Mouse (Mus musculus) layer of hippocampus, postnatal 36 days (tissue): ENCODE results near the gene Syne4. TPM values are rescaled to one million over a fixed set of nuclear protein-coding genes. Genes with fewer than 3 reads are reported as not detected.

Experiments
- DNase-seq, 2 experiments: peaks; one replicate each; pipeline ENCODE4 v3.0.0; 2022
- total RNA-seq, 2 experiments: library from RNA; stranded (reverse); gene quantifications; 2 replicates each; pipeline ENCODE4 v1.2.3; 2021

Gene Syne4
- total RNA-seq, 2 experiments from 2014 or later: 10.5 to 12.7 TPM

DNA sequence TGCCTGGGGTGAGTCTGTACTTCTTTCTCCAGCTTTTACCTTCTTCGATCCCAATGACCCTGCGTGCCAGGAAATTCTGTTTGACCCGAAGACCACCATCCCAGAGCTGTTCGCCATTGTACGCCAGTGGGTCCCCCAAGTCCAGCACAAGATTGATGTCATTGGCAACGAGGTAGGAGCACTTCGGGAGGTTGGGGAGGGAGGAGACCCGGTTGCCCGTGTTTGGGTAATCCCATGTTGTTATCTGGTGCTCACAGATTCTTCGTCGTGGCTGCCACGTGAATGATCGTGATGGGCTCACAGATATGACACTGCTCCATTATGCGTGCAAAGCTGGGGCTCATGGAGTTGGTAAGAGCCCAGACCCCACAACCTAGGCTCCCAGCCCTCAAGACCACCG is 17.8 kb upstream of the Syne4 start:
- DNase-seq: no peak

DNA sequence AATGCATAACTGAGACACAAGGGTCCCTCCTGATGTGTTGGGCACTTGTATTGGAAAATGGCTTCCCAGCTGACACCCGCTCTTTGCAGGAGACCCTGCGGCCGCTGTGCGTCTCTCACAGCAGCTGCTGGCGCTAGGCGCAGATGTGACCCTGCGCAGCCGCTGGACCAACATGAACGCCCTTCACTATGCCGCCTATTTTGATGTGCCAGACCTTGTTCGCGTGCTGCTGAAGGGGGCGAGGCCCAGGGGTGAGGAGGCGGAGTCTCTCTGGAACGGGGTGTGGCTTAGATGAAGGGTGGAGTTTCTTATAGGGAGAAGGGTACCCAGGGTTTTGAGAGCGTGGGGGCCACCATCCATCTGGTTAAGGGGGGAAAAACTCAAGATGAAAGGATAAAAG is 17.3 kb upstream of the Syne4 start:
- no peak for DNase-seq

DNA sequence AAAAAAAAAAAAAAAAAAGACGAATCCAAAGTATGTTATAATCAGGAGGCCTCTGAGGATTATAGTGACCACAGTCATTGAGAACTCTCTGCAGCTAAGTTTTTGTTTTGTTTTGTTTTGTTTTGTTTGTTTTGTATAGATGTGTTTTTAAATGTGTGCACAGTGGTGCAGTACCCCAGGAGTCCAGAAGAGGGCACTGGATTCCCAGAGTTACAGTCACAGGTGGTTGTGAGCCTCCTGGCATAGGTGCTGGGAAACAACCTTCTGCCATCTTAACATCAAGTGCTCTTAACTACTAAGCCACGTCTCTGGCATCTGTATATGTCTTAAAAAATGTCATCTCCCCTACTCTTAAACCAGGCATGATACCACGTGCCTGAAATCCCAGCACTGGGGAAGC is 13.7 kb upstream of the Syne4 start:
- no peak for DNase-seq

DNA sequence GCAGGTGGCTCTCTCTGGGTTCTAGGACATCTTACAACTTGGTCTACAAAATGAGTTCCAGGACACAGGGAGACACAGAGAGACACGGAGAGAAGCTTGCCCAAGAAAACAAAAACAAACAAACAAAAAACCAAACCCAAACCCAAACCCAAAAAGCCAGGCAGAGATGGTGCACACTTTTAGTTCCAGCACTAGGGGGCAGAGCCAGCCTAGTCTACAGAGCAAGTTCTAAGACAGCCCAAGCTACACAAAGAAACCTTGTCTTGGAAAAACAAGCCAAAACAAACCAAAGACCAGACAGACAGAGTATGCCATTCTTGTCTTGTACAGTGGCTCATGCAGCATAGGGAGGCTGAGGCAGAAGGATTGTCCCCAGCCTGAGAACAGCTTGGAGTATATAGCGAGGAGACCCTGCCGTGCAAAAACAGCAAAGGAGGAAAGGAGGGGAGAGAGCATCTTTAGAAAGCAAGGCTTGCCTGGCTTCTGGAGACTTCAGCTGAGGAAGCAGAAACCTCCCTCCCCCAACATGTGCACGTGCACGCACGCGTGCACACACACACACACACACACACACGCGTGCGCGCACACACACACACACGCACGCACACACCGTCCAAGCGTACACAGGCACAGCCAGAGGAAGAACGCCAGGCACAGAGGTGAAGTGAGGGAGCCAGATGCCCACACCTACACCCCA is 8.4 kb upstream of the Syne4 start:
- DNase-seq: no peak

DNA sequence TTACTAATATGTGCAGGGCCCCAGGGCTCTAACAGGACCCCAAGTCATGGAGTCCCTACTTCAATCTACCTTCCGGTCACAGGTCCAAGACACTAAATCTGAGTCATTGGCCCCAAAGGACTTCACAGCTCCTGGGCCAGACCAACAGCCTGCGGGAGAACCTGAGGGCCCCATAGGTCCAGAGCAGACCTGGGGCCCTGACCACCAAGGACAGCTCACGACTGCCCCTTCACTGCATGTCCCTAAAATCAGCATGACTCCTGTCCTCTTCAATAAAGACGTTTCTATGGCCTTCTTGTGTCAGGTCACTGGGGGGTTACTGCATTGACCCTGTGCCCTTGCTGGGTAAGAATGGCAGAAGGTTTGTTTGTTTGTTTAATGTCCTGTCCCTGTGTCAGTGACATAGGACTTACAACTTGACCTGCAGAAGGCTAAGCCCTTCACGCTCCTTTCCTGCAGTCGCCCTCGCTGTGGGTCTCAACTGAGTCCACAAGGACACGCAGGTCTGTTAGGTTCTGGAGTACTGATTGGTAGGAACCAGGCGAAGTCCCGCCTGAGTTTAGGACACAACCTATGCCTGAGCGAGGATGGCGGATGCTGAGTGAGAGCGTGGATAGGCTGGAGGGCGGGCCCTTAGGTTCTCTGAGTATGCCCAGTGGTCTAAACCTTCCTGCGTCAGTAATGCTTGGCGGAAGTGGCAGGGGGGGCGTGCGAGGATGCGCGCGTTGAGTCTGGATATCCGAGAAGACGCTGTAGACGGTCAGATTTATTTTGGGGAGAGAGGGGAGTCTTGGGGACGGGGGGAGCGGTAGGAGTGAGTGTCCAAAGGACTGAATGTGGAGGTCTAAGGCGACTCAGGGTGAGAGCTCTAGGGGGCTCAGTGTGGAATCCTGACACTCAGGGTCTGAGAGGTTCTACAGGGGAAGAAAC is 6.3 kb upstream of the Syne4 start, which contains the start of gene Alkbh6:
Gene Alkbh6 (plus strand): TSS at position 642 of the 930 bp plus-strand sequence.
- DNase-seq: peak; percentile 94 to 95

DNA sequence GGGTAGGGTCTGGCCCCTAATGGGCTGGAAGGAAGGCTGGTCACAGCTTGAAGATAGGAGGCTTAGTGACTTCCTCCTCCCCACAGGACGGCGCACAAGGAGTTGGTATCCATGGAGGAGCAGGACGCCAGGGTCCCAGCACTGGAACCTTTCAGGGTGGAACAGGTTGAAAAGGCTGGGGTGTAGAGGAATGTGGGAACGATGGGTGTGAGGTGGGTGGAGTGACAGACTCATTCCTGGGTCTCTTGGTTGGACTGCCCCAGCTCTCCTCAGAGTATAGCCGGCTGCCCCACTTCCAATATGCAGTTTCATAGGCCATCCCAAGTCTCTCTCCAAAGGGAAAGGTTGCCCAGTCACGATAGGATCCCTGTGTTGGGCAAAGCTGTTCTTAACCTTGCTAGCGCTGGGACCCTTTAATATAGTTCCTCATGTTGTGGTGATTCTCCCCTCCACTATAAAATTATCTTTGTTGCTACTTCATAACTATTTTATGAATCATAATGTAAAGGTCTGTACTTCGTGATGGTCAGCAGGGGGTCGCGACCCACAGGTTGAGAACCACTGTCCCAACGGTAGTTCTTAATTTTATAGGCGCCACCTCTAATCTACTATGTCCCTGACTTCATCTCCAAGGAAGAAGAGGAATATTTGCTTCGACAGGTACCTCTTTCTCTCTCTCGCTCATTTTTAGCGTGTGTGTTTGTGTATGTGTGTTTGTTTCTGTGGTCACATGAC is 5.0 kb upstream of the Syne4 start:
- DNase-seq: no peak

DNA sequence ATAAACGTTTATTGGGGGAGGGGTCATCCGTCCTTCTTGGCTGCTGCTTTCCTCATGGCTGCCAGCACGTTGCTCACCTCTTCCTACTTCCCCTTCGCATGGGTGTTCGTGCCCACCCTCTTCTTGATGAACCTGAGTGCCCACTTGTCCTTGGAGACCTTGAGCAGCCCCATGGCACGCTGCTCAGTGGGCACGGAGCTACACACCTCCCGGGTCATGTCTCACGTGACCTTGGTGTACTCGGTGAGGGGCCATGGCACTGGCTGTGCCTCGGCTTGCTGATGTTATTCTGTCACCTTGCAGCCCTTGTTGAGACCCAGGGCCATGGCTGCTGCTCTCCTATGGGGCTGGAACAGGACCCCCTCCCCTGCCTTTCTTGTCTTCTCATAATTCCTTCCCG is 4.5 kb upstream of the Syne4 start:
- no peak for DNase-seq

DNA sequence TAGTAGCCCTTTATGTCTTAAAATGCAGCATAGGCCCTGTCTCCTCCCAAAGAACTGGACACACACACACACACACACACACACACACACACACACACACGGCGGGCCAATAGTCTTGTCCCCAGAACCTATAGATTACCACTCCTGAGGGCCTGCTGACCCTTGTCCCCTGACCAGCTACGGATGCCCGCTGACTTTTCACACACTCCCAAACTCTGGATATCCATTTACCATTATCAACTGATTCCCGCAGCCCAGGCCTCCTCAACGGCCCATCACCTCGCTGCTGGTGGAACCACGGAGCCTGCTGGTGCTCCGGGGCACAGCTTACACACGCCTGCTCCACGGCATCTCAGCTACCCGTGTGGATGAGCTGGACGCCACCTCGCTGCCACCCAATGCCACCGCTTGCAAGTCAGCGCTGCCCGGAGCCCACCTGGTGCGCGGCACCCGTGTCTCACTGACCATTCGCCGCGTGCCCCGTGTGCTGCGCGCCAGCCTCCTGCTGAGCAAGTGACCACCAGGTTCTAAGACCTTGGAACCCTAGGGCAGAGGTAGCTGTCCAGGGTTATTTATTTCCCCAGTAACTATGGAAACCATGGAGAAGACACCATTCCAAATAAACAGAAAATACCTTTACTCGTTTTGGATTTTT is 814 bp upstream of the Syne4 start:
- DNase-seq: no peak

DNA sequence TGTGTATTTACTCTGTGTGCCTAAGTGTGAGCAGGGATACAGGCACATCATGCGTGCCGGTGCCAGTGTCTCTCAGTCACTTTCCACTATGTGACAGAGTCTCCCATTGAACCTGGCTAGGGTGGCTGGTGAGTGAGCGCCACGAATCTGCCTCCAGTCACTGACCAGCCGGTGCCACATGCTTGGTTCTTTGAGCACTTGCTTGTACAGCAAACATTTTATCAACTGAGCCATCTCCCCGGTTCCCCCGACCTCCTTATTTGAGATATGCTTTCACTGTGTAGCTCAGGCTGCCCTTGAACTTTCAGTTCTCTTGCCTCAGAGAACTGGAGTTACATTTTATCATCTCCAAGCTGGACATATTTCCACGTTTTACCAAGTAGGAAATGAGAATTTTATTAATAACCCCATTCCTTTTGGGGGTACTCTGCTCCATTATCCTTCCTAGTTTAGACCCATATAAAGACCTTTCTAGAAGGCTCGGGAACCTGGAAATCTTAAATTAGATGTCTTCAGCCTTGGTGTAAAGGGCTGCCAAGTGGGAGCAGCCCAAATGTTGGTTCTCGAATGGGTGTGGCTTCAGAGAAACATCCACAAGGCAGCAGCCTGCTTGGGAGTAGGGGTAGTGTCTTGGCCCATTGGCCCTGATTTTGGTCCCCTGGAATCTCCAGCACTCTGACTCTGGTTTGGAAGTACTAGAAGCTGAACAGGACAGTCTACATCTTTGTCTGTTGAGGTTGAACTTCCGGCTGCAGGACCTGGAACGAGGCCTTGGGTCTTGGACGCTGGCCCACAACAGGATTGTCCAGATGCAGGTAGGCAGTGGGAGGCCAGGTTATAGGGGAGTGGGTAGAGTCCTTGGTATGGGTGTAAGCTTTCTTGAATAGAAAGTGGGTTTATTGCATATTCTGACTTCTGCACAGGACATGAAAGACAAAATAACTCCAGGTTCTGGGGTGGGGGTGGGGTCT is 1.2 kb downstream of the Syne4 start:
- no peak for DNase-seq

DNA sequence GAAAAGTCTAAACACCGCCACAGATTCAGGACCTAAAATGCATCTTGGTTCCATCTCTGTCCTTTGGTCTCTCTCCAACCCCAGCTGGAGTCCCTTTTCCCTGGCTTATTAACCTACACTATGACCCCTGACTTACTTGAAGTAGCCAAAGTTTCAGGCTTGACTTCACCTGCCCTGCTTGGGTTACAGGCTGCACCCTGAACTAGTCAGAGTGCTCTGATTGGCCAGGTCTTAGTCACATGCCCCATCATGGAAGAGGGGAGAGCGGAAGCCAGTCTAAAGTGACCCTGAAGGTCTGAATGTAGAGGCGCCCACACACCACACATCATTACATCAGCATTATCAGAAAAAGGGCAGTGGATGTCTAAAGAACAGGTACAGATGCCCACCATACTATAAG is 3.5 kb downstream of the Syne4 start:
- no peak for DNase-seq

DNA sequence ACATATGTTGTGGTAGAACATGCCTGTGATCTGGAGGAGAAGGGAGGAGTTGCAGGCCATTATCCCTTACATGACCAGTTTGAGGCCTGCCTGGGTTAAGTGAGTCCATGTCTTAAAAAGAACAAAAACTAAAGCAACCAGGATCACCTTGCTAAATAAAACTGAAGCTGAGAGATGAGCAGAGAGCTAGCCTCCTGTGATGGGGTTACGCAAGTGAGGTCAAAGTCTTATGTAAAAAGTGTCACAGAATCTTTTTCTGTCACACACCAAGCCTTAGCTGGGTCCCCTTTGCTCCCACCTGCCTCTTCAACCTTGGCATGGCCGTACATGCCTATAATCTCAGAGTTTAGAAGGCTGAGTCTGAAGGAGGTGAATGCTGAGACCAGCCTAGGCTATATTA is 6.3 kb downstream of the Syne4 start:
- DNase-seq: no peak

DNA sequence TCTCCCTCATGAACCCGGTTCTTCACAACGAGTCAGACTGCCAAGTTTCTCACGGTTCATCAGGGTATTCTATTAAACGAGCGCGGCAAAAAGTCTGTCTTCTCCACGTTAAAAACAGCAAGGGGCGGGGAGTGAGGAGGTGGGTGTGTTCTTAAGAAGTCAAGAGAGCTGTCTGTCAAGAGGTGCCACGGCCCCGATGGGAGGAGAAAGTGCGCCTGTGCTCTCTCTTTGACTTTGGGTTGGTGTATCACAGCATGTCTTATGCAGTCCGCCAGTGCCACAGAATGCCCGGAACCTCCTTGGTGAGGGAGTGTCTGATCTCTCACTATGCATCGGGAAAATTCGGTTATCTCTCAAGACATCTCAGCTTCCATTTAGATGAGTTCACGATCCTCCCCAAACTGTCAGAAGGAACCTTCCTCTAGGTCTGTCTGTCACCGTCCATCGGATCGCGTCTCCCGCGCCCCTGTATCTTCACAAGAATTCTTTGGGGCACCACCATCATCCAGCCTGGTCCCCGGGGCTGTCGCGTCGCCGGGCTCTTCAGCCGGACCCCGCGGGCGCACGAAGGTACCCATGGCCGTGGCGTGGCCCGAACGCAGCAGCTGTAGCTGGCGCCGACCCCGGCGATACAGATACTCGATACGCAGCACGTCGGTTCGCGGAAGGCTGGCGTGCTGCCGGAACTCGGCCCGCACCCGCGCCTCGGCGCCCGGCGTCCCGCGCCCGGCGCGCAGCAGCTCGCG is 7.1 kb downstream of the Syne4 start, which contains the start of gene E130208F15Rik:
Gene E130208F15Rik (plus strand): TSS at position 202 of the 746 bp plus-strand sequence.
- peak; percentile 61 to 67 for DNase-seq

DNA sequence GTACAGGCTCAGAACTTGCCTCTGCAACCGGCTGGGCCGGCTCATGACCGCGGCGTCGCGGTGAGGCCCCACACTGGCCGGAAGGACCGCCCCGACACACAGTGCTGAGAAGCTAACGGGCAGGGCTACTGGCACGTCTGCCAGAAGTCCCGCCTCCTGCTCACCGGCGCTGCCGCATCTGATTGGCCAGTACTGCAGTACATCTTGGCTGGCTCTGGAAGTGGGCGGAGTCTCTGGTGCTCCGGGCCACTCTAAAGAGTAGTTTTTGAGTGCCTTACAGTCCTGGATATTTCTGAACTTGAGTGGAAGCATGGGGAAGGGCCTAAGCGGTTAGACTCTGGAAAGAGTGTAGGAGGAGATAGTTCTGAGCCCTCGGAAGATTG is 7.7 kb downstream of the Syne4 start:
- DNase-seq: peak; percentile 96

DNA sequence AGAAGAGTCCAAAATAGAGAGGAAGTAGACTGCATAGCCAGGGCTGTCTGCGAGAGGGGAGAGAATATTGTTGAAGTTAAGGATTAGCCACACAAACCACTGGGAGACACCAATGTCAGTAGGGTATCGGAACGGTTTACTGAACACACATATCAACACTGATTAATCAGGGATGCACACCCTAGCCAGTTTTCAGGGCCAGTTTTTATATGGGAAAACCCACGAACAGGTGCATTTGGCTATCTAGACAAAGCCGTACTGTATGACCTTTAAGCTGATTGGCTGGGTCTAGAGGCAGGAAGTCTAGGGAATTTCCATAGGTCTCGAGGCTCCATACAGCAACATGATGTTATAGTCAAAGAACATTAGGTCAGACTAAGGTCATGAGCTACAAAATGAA is 8.3 kb downstream of the Syne4 start:
- no peak for DNase-seq

DNA sequence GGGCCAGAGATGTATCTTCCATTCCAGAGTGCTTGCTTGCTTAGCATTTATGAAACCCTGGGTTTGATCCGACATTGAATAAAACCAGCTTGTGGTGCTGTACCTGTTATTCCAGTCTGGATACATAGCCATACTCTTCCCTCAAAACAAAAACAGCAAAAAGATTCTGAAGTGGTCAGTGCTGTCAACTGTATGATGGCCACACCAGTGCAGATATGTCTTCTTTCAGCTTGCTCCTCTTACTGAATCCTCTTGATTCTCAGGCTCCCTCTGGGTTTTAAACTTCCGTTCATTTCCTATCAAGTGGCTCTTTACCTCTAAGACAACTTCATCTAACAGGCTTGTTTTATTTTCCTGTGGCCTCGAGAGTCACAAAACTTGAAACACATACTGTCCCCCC is 9.2 kb downstream of the Syne4 start, which contains the start of gene Sdhaf1:
Gene Sdhaf1 (minus strand): TSS at position 101 of the 400 bp plus-strand sequence.
- DNase-seq: no peak

DNA sequence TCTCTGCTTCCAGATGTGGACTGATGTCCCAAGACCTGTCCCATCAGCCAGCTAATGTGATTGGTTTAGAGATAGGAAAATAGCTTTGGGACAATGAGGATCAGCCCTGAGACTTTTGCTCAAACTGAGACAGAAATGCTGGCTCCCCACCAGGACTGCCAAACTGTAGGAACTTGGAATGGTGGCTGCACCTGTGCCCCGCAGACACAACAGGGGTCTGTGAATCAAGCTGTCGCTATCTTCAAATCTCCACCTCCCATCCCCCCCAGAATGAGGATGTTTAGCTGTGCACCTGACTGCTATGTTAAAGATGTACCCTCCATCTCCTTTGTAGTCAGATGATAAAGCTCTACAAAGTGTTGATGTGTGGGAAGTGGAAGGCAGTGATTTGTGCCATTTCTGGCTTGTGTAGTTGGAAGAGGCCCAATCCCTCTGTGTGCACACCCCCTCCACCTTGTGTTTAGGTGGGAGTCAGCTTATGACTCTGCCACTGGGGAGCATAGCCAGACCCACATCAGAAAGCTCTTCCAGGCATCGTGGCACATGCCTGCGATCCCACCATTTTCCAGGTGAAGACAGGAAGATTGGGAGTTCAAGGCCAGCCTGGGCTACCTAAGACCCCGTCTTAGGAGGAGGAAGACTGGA is 9.8 kb downstream of the Syne4 start:
- DNase-seq: peak in 1 of 2 experiments; percentile 52

DNA sequence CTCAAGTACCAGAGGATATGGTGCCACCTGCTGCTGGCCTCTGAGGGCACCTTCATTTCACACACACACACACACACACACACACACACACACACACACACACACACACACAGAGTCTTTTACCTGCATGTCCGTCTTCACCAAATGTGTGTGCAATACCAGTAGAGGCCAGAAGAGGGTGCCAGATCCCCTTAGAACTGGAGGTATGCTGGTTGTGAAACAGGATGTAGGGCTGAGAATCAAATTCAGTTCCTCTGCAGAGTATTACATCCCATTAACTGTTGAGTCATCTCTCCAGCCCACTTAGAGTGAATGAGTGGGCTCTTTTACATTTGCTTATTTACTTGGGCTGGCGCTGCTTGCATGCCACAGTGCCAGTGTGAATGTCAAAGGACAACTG is 10.8 kb downstream of the Syne4 start:
- no peak for DNase-seq

DNA sequence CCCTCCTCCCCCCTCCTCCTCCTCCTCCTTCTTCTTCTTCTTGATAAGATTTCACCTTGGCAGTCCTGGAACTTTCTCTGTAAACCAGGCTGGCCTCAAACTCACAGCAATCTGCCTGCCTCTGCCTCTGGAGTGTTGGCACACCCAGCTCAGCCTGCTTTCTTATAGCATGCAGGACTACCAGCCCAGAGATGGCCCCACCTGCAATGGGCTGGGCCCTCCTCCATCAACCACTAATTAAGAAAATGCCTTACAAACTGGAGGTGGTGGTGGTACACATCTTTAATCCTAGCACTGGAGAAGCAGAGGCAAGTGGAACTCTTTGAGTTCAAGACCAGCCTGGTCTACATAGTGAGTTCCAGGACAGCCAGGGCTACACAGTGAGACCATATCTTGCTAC is 11.8 kb downstream of the Syne4 start:
- no peak for DNase-seq

DNA sequence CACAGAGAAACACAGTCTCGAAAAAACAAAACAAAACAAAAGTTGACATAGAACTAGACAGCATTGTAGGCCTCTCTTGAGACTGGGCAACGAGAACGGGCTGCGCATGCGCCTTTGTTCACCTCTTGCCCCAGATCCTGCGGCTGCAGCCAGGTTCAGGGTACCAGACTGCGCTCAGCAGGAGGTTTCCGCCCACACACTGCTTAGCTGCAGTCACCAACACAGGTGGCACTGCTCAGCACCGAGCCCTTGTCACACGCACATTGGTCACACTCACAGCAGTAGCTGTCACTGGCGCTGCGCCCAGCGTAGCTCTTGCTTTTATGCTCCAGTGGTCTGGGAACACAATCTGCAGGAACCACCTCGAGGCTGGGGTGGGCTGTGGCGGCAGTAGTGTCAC is 12.5 kb downstream of the Syne4 start:
- no peak for DNase-seq

DNA sequence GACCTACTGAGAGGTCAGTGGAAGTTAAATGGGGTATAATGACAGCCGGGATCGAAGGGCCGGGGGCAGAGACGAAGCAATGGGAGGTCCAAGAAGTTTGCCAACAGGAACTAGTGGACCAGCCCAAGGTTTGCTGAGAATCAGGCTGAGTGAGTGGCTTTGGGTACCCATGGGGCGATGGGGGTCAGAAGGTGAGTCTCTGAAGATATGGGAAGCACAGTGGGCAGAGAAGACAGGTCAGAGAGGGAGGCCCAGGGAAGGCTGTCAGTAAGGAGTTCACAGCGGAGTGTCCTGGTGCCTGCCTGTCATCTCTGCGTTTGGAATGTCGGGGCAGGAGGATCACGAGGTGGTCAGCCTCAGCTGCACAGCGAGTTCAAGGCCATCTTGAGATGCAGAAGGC is 13.8 kb downstream of the Syne4 start:
- DNase-seq: no peak
